Mouse (Mus musculus): ENCODE measurements around the gene Rnf168.

- TF ChIP-seq POLR2A (IDR thresholded peaks at IDR 0.05; ENCODE audit: insufficient read depth, low read depth, low read length): no peak
- no peak for TF ChIP-seq CTCF (IDR thresholded peaks at IDR 0.05; ENCODE audit: insufficient read depth, low read depth, low read length)
Observed at GRCm38 (mm10) chr16:32239428-32240312, 37.6 kb upstream of the Rnf168 start.
